Mouse (Mus musculus): ENCODE data around the gene Actr2. TPM values are rescaled to one million over a fixed set of nuclear protein-coding genes. Genes with fewer than 3 reads are reported as not detected.
A peak's percentile ranks its signal among the peaks of the same experiment; 100 is the strongest.
"Not testable (repeated sequence)": the region's sequence is repeated elsewhere in the genome, so short reads cannot be mapped to it uniquely, and the experiment has no call there.

Gene Actr2
- 107 and 112 TPM in 2 replicates for polyA plus RNA-seq (2014; fragmentation: Nextera tagmentation; extraction: Ambion mirVana)

DNA sequence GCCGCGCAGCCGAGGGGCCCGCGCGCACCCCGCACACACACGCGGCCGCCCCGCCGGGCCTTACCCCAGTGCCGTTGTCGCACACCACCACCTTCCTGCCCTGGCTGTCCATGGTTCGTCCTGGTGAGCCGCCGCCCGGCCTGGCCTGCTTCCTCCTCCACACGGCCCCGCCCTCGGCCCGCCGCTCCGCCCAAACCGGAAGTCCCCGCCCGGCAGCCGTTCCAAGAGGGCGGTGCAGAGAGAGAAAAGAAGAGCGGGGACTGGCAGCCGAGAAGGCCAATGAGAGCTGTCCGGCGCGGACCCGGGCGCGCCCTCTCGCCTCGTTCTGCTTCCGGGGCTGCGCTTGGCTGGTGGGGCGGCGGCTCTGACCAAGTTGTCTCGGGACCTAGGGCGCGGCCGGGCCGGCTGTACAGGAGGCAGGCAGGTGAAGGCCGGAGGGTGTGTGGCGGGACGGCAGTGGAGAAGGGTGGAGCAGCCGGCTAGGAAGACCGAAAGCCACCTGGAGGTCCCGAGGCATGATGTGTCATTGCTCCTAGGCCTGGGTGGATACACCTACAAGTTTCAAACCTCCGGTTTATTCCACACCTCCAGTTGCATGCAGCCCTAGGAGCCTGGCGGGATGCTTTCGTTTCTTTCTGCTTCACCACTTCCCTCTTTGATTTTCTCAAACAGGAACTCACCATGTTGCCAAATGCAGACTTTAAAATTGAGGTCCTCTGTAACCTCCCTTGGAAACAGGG is at the start of gene Actr2:
Gene Actr2, minus strand, starts transcription at position 173 of the 740 bp plus-strand sequence.
- Histone ChIP-seq H3K9me3 (ENCODE audit: control insufficient read depth, low read length) (no peaks in the 10 kb centered on the region), H3K9ac (replicated peaks; ENCODE audit: low read length) (peak within 1 kb of the TSS; percentile 95), H3K36me3 (ENCODE audit: control insufficient read depth, insufficient read depth, low read length) (no peaks in the 10 kb centered on the region), H3K27ac (replicated peaks; ENCODE audit: low read depth, low read length) (peak within 1 kb of the TSS; percentile 92), H3K27me3 (ENCODE audit: control insufficient read depth, insufficient read depth, low read length) (no peaks in the 10 kb centered on the region), H3K4me1 (ENCODE audit: control insufficient read depth, insufficient read depth, low read length) (peaks cover 10% of the 10 kb centered on the region), H3K4me3 (replicated peaks; ENCODE audit: low read depth, low read length) (peak within 1 kb of the TSS; percentile 83), H3K4me2 (ENCODE audit: low read length) (peak within 1 kb of the TSS; percentile 83)
- peak; percentile 97 for DNase-seq
- WGBS = under 1% methylated on average over 57 of the region's 57 CpGs
- ATAC-seq (ENCODE audit: low FRiP score, low TSS enrichment) = peak; percentile 99

DNA sequence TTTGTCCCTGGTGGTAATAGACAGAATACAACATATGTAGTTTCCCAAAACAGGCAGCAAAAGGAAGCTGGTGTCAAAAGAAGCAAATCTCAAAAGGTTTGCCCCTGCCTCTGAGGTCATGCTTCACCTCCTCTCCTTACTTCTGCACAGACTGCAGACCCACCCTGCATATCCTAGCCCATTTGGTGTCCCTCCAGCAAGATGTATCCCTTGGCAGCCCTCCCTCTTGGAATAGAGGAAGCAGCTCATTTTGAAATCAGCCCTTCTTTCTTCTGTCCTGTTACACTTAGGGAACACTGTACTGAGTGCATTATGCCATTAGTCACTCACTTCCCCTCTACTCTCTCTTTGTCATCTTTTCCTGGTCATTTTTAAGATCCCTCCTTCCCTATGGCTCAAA is 46.2 kb upstream of the Actr2 start:
- Histone ChIP-seq H3K4me2 (ENCODE audit: low read length) (no peak overlapping the region), H3K9me3 (ENCODE audit: control insufficient read depth, low read length) (no peaks in the 10 kb centered on the region), H3K36me3 (ENCODE audit: control insufficient read depth, insufficient read depth, low read length) (no peaks in the 10 kb centered on the region), H3K4me1 (ENCODE audit: control insufficient read depth, insufficient read depth, low read length) (no peaks in the 10 kb centered on the region), H3K27ac (replicated peaks; ENCODE audit: low read depth, low read length) (no peak overlapping the region), H3K4me3 (replicated peaks; ENCODE audit: low read depth, low read length) (no peak overlapping the region), H3K9ac (replicated peaks; ENCODE audit: low read length) (no peak overlapping the region), H3K27me3 (ENCODE audit: control insufficient read depth, insufficient read depth, low read length) (no peaks in the 10 kb centered on the region)
- DNase-seq = no peak
- ATAC-seq (ENCODE audit: low FRiP score, low TSS enrichment) = no peak

DNA sequence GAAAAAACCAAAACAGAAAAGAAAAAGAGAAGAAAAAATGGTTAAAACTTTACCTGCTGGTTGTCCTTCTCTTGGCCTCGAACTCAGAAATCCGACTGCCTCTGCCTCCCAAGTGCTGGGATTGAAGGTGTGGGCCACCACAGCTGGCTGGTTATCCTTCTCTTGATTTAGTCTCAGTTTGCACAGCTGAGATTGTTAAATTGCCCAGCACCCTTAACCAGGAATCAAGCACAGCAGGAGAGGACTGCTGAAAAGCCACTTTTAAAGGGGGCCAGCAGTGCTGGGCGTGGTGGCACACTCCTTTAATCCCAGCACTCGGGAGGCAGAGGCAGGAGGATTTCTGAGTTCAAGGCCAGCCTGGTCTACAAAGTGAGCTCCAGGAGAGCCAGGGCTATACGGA is 40.8 kb upstream of the Actr2 start:
- not testable (repeated sequence) for H3K27me3 ChIP-seq (ENCODE audit: control insufficient read depth, insufficient read depth, low read length); H3K36me3 ChIP-seq (ENCODE audit: control insufficient read depth, insufficient read depth, low read length); DNase-seq; H3K4me3 ChIP-seq (replicated peaks; ENCODE audit: low read depth, low read length); H3K27ac ChIP-seq (replicated peaks; ENCODE audit: low read depth, low read length); H3K4me2 ChIP-seq (ENCODE audit: low read length); H3K9ac ChIP-seq (replicated peaks; ENCODE audit: low read length); H3K9me3 ChIP-seq (ENCODE audit: control insufficient read depth, low read length); H3K4me1 ChIP-seq (ENCODE audit: control insufficient read depth, insufficient read depth, low read length); ATAC-seq (ENCODE audit: low FRiP score, low TSS enrichment)
- 88% methylated on average over 5 of the region's 5 CpGs for WGBS

DNA sequence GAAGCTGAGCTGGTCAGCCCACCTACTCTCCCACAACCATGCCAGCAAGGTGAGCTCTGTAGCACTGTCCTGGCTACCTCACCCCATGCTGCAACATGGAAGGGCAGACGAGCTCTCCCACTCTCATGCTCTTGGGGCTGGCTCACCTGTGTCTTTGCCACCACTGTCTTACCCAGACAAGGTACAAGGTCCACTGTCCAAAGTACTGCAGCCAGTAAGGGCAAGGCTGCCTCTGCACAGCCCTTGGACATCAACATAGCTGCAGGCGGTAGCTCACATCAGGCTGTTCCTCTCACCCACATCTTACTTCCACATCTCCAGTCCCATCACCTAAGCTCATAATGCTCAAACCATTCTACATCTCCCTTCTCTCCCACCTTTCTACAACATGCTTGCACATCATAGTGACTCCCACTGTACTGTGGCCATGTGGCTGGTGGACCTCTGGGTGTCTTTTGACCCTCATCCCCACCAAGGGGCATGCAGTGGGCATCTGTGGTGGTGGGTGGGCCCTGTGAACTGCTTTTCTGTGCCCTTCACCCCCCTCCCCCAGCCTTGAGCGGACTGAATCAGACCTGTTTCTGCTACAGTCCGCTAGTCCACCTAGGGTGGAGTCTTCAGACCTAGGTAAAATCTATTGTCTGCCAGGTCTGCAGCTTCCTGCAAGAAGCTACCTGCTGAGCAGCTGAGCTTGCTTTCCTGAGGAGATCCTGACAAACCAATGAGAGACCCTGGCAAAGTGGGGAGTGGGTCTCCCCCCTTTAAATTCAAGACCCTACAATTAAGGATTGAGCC is 39.6 kb upstream of the Actr2 start:
- H3K9me3 ChIP-seq (ENCODE audit: control insufficient read depth, low read length) = no peaks in the 10 kb centered on the region
- no peaks in the 10 kb centered on the region for H3K27me3 ChIP-seq (ENCODE audit: control insufficient read depth, insufficient read depth, low read length)
- no peak overlapping the region for H3K4me2 ChIP-seq (ENCODE audit: low read length)
- no peak overlapping the region for H3K27ac ChIP-seq (replicated peaks; ENCODE audit: low read depth, low read length)
- ATAC-seq (ENCODE audit: low FRiP score, low TSS enrichment) = no peak
- H3K4me1 ChIP-seq (ENCODE audit: control insufficient read depth, insufficient read depth, low read length) = no peaks in the 10 kb centered on the region
- no peak overlapping the region for H3K9ac ChIP-seq (replicated peaks; ENCODE audit: low read length)
- DNase-seq = no peak
- no peaks in the 10 kb centered on the region for H3K36me3 ChIP-seq (ENCODE audit: control insufficient read depth, insufficient read depth, low read length)
- H3K4me3 ChIP-seq (replicated peaks; ENCODE audit: low read depth, low read length) = no peak overlapping the region
- WGBS = 84% methylated on average over 4 of the region's 4 CpGs

DNA sequence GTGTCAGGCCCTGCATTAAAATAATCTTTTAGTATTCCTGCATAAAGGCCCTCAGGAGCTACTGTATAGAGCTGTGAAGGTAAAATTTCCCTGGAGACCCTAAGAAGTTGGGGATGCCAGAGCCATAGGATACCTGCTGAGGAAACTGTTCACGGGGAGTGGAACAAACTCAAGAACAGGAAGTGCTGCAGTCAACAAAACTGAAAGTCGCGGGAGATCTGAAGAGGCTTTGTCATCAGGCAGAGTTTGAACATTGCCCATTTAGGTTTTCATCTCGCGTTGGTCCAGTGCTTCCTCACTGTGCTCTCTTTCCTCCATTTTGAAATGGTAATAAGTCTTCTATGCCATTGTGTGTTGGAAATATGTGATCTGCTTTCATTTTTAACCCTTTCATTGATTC is 38.6 kb upstream of the Actr2 start:
- ATAC-seq (ENCODE audit: low FRiP score, low TSS enrichment) (no peak), DNase-seq (no peak)
- Histone ChIP-seq H3K4me2 (ENCODE audit: low read length) (no peak overlapping the region), H3K27me3 (ENCODE audit: control insufficient read depth, insufficient read depth, low read length) (no peaks in the 10 kb centered on the region), H3K36me3 (ENCODE audit: control insufficient read depth, insufficient read depth, low read length) (no peaks in the 10 kb centered on the region), H3K9me3 (ENCODE audit: control insufficient read depth, low read length) (no peaks in the 10 kb centered on the region), H3K27ac (replicated peaks; ENCODE audit: low read depth, low read length) (no peak overlapping the region), H3K4me1 (ENCODE audit: control insufficient read depth, insufficient read depth, low read length) (no peaks in the 10 kb centered on the region), H3K9ac (replicated peaks; ENCODE audit: low read length) (no peak overlapping the region), H3K4me3 (replicated peaks; ENCODE audit: low read depth, low read length) (no peak overlapping the region)
- 90% methylated on average over 5 of the region's 5 CpGs for WGBS

DNA sequence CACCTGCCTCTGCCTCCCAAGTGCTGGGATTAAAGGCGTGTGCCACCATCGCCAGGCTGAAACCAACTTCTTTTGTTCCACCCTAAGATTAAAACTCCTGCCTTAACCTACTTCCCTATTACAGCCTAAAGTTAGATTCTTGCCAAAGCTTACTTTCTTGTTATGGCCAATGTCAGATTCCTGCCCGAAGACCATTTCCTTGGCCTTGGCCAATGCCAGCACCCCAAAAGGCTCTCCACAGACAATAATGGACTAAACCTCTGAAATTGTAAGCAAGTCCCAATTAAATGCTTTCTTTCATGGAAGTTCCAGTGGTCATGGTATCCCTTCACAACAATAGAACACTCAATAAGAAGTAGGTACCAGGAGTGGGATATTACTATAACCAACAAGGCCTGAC is 37.2 kb upstream of the Actr2 start:
- Histone ChIP-seq H3K36me3 (ENCODE audit: control insufficient read depth, insufficient read depth, low read length) (no peaks in the 10 kb centered on the region), H3K4me2 (ENCODE audit: low read length) (no peak overlapping the region), H3K4me1 (ENCODE audit: control insufficient read depth, insufficient read depth, low read length) (no peaks in the 10 kb centered on the region), H3K4me3 (replicated peaks; ENCODE audit: low read depth, low read length) (no peak overlapping the region), H3K9ac (replicated peaks; ENCODE audit: low read length) (no peak overlapping the region), H3K9me3 (ENCODE audit: control insufficient read depth, low read length) (no peaks in the 10 kb centered on the region), H3K27me3 (ENCODE audit: control insufficient read depth, insufficient read depth, low read length) (no peaks in the 10 kb centered on the region), H3K27ac (replicated peaks; ENCODE audit: low read depth, low read length) (no peak overlapping the region)
- 96% methylated on average over 3 of the region's 3 CpGs for WGBS
- DNase-seq (no peak), ATAC-seq (ENCODE audit: low FRiP score, low TSS enrichment) (no peak)

DNA sequence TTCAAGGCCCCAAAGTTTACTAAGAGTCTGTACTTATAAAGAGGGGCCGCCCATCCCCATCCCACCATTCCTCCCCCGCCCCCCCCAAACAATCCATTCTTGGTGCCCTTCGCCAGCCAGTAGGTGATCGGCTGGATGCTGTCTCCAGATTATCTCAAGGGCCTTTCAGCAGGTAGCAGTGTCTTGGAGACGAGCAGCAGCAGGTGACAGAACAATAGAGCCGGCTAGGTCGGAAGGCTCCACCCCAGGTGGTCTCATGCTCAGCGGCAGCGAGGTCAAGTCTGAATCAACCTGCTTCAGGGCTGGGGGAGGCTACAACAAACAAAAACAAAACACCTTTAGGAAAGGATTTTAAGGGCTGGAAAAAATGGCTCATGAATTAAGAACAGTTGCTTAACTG is 32.7 kb upstream of the Actr2 start:
- Histone ChIP-seq H3K9ac (replicated peaks; ENCODE audit: low read length) (no peak overlapping the region), H3K27ac (replicated peaks; ENCODE audit: low read depth, low read length) (no peak overlapping the region), H3K4me1 (ENCODE audit: control insufficient read depth, insufficient read depth, low read length) (no peaks in the 10 kb centered on the region), H3K4me2 (ENCODE audit: low read length) (no peak overlapping the region), H3K36me3 (ENCODE audit: control insufficient read depth, insufficient read depth, low read length) (no peaks in the 10 kb centered on the region), H3K27me3 (ENCODE audit: control insufficient read depth, insufficient read depth, low read length) (no peaks in the 10 kb centered on the region), H3K9me3 (ENCODE audit: control insufficient read depth, low read length) (no peaks in the 10 kb centered on the region), H3K4me3 (replicated peaks; ENCODE audit: low read depth, low read length) (no peak overlapping the region)
- WGBS = 20% methylated on average over 9 of the region's 9 CpGs
- DNase-seq (no peak), ATAC-seq (ENCODE audit: low FRiP score, low TSS enrichment) (no peak)

DNA sequence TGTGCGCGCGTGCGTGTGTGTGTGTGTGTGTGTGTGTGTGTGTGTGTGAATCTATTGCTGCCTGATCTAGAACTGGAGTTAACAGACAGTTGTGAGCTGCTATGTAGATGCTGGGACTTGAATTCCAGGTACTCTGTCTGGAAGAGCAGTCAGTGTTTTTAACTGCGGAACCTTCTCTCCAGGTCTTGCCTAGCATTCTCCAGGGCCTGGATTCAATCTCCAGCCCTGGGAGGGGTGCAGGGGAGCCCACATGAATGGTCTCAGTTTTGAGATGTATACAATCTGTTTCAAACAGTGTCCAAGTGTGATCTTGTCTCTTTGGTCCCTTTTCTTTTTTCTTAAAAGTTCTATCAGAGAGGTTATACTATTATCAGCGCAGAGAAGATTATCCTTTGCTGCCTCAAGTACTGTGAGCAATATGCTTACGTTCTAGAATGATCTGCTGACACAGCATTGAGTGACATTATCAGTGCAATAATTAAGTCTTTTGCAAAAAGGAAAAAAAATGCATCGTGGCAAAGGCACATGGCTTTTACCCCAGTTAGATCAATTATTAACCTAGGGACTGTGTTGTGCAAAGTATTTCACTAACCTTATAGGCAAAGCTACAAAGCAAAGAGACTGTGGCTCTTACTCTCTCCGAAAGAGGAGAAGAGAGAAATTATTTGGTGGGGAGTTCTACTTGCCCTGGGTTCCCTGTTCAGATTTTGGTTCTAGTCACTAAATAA is 32.0 kb upstream of the Actr2 start:
- DNase-seq (no peak), ATAC-seq (ENCODE audit: low FRiP score, low TSS enrichment) (no peak)
- Histone ChIP-seq H3K4me1 (ENCODE audit: control insufficient read depth, insufficient read depth, low read length) (no peaks in the 10 kb centered on the region), H3K27ac (replicated peaks; ENCODE audit: low read depth, low read length) (no peak overlapping the region), H3K27me3 (ENCODE audit: control insufficient read depth, insufficient read depth, low read length) (no peaks in the 10 kb centered on the region), H3K9ac (replicated peaks; ENCODE audit: low read length) (no peak overlapping the region), H3K36me3 (ENCODE audit: control insufficient read depth, insufficient read depth, low read length) (no peaks in the 10 kb centered on the region), H3K4me2 (ENCODE audit: low read length) (no peak overlapping the region), H3K9me3 (ENCODE audit: control insufficient read depth, low read length) (no peaks in the 10 kb centered on the region), H3K4me3 (replicated peaks; ENCODE audit: low read depth, low read length) (no peak overlapping the region)
- 90% methylated on average over 9 of the region's 9 CpGs for WGBS
